Mouse (Mus musculus) testis, adult 2 months (tissue): ENCODE results near the gene Akt3.

Source experiments
- CTCF ChIP-seq: fragments of 200-500 bp; IDR thresholded peaks from 2 replicates; pipeline ENCODE4 v1.5.1; 2012; ENCODE audit warnings: low read depth, mild to moderate bottlenecking, inconsistent platforms, low read length, moderate library complexity; ENCODE audit not compliant: control insufficient read depth, insufficient read depth, insufficient replicate concordance
- POLR2A ChIP-seq: fragments of 200-500 bp; IDR thresholded peaks from 2 replicates; pipeline ENCODE4 v1.6.1; 2012; ENCODE audit warnings: low read depth, mild to moderate bottlenecking, inconsistent platforms, low read length, moderate library complexity; ENCODE audit not compliant: control insufficient read depth

DNA sequence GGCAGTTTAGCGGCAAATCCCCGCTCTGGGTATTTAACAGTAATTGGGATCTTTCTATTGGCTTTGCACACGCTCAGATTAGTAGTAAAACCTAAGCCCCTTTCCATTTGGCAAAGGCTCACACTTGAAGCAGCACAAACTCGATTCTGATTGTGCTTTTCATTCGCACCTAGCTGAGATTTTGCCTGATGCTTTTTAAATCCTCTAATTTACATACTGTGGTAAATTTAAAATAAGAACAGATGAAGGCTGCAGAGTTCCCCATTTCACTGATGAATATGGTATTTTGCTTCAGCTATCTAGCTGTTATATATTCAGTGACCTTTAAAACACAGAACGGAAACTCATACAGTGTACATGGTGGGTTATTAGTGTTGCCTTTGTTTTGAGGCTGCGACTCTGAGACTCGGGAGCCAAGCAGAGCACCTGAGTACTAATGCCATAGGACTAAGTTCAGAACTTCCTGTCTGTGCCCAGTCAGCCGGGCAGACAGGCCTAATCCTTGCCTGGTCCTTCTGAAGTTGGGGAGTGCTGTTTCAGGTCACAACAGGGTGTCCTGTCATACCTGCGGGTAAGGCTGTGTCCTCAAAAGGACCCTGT lies 277.1 kb downstream of the Akt3 start:
- TF ChIP-seq CTCF (no peak), POLR2A (no peak)
